Mouse (Mus musculus) embryonic fibroblast, embryonic 13.5 days (primary cell): ENCODE measurements at regions not wholly inside any gene's neighbourhood (a gene's known extent, or its start where the extent isn't known, plus 50 kb on each side); places are given as distances from the start of the nearest gene placed in this dataset.

Source experiments
- H3K27ac ChIP-seq: 2 replicates; pipeline ENCODE4 v1.5.1; 2012; ENCODE audit warnings: low read length, control low read depth, inconsistent platforms; ENCODE audit not compliant: insufficient read depth
- H3K4me1 ChIP-seq: 2 replicates; pipeline ENCODE4 v1.6.1; 2011; ENCODE audit warnings: low read length; ENCODE audit not compliant: control insufficient read depth, insufficient read depth
- H3K4me3 ChIP-seq: 2 replicates; pipeline ENCODE4 v1.5.1; 2011; ENCODE audit warnings: mild to moderate bottlenecking, control low read depth, low read length; ENCODE audit not compliant: insufficient read depth
- CTCF ChIP-seq: IDR thresholded peaks from 2 replicates; pipeline ENCODE4 v1.5.1; 2011; ENCODE audit warnings: mild to moderate bottlenecking, control low read depth, low read length, moderate library complexity, borderline replicate concordance; ENCODE audit not compliant: insufficient read depth
- POLR2A ChIP-seq: IDR thresholded peaks from 2 replicates; pipeline ENCODE4 v1.6.1; 2011; ENCODE audit warnings: low read depth, mild to moderate bottlenecking, control low read depth, low read length, moderate library complexity

DNA sequence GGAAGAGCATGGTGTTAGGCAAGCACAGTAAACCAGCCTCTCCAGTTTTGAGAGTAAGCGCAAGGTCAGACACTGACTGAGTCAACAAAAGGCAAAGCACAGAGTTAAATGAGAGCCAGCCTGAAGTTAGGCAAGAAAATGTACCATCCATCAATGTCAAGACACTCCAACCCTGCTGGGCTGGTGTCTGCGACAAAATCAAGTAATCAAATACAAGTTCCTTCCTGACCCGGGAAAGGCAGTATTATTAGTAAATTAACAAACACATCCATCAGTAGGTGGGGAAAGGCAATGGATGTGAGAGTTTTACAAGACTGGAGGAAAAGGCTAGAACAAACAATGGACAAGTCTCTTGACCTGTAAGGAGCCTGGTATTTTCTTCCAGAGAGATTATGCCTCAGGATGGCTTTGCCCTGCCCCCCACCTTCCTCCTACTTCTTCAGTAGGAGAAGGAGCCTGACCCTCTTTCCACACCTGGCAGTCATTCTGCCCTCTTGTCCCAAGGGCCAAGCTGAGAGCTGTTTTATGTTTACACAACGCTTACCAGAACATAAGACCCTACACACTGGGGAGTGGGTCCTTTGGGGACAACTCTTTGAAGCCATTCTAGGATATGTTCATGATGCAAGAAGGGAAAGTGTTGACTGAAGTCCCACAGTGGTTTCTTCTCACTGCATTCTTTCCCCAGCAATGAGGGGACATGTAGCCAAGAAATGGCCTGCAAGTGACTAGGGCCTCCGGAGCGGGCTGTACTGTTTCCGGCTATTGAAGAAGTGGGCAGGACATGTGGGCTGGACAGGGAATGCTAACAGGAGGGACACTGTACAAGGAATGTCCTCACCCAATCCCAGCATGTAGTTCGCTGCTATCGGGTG, 461.7 kb upstream of the Gm10131 start:
- Histone ChIP-seq H3K4me1 (no peaks in the 10 kb centered on the region), H3K4me3 (no peak overlapping the region), H3K27ac (no peak overlapping the region)
- TF ChIP-seq CTCF: no peak
- no peak for TF ChIP-seq POLR2A

DNA sequence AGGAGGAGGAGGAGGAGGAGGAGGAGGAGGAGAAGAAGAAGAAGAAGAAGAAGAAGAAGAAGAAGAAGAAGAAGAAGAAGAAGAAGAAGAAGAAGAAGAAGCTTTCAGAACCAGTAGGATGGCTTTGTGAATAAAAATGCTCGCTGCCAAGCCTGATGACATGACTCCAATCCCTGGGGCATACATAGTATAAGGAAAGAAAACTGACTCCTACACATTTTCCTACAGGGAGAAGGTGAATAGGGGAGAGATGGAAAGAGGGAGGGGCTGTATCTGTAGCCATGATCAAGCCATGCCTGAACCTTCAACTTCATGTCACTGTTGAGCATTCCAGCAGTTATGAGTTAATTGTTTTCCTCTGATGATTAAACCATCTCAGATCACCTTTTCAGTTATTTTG, 460.2 kb upstream of the Gm10131 start:
- no peak for TF ChIP-seq POLR2A
- TF ChIP-seq CTCF: no peak
- Histone ChIP-seq H3K4me3 (no peak overlapping the region), H3K27ac (no peak overlapping the region), H3K4me1 (no peaks in the 10 kb centered on the region)

DNA sequence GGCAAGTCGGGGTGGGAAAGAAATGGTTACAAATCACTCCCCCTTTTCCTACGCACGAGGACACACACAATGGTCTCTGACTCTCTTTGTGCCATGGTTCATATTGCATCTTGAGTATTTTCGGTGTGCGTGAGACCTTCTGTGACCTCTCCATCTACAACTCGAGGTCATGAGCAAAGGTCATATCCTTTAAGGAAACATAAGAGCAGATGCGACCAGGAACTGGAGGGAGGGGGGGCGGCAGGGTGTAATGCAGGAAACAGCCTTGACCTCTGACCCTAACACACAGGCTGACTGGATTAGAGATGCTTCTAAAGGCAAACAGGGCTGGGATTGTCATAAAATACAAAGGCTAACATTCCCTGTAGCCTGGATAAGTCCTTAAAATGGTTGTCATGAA, 450.7 kb upstream of the Gm10131 start:
- Histone ChIP-seq H3K4me3 (no peak overlapping the region), H3K4me1 (no peaks in the 10 kb centered on the region), H3K27ac (no peak overlapping the region)
- TF ChIP-seq CTCF (no peak), POLR2A (no peak)

DNA sequence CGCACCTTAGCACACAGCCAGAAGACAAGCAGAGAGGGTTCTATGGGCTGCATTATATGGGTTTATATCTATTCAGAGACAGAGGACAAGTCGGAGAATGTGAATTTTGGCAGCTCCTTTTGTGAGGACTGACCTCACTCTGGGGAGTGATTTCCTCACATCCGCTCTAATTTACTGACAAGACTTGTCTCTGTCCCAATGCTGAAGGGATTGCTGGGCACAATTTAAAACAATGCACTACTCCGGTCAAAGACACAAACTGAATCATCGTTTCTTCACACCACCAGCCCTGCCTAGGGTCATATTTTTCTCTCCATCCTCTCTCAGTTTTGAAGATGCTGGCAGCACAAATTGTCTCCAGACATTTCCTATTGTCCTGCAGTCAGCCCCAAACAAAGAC, 438.2 kb upstream of the Gm10131 start:
- no peak overlapping the region for H3K27ac ChIP-seq
- H3K4me1 ChIP-seq: no peaks in the 10 kb centered on the region
- TF ChIP-seq POLR2A (no peak), CTCF (no peak)
- no peak overlapping the region for H3K4me3 ChIP-seq

DNA sequence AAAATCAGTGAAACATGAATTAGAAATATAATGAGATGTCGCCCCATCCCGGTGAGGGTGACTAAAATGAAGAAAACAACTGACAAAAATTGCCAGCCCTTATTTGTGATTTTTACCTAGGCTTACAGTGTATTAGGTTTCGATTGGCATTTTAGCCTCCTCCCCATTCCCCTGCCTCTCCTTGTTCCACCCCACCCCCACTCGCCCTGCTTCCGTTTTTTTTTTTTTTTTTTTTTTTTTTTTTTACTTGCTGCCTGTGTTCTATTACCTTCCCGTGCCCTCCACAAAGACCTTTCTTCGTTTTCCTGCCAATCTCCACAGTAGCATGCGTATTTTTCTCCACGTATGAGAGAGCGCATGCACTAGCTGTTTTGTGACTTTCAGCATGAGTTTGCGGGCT, 435.3 kb upstream of the Gm10131 start:
- Histone ChIP-seq H3K4me1 (no peaks in the 10 kb centered on the region), H3K27ac (no peak overlapping the region), H3K4me3 (no peak overlapping the region)
- TF ChIP-seq CTCF (no peak), POLR2A (no peak)

DNA sequence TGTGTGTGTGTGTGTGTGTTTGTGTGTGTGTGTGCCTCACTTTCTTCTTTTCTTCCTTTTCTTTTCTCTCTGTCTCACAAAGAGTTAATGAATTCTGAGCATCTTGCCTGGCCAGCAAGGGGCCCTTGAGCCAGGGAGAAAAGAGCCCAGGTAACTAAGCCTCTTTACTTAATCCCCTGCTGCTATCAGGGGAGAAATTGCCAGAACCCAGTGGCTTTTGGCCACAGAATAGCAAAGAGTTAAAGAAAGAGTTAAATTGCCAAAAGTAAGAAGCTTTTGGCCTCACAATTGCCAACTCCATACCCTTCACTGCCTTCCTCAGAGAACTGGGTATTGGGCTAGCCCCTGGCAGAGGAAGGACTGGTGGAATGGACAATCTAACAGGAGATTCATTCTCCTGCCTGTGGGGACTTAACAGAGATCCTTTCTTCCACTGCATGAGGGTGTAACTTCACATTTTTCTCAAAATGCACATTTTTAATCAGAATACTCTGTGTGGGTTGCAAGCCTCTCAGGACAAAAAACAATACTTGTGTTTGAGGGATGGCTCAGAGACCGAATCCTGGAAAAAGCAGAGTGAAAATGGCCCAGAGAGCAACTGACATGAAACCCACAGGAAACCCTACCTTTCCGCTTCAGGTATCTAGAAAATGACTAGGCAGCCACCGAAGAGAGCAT, 431.0 kb upstream of the Gm10131 start:
- TF ChIP-seq CTCF: no peak
- no peak for TF ChIP-seq POLR2A
- no peak overlapping the region for H3K27ac ChIP-seq
- no peak overlapping the region for H3K4me3 ChIP-seq
- no peaks in the 10 kb centered on the region for H3K4me1 ChIP-seq

DNA sequence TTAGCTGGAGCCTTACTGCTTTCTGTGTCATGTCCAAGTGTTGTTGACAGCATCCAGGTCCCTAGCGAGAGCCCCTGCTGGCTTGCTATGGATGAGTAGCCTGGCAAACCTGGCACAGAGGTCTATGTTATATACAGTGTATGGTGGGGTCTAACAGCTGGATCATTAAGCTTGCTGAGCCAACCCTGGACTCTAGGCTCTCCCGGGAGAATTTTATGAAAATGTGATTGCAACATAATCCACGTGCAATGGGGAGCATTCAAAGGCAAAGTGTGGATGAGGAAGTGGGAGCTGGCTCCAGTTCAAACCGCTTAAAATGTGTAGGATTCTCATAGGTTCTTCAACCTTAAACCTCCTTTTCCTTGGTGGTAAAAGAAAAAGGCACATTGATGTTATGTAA, 427.7 kb upstream of the Gm10131 start:
- Histone ChIP-seq H3K4me3 (no peak overlapping the region), H3K27ac (no peak overlapping the region), H3K4me1 (no peaks in the 10 kb centered on the region)
- TF ChIP-seq POLR2A: no peak

DNA sequence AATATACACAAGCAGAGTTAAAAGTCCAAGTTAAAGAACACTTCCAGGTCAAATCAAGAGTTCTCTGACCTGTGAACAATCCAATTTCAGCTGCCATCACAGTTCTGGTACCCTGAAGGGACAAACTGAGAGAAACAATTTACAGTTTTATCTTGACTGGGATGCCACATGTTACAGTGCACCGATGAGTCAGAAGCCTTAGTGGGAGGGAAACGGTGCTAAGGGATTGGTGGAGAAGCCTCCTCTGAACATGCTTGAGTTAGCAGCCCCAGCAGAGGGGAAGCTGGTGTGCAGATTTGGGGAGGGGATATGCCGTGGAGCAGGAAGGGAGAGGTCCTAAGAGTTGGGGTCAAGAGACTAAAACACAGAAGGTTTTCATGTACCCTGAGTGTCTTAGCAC, 423.9 kb upstream of the Gm10131 start:
- Histone ChIP-seq H3K4me3 (no peak overlapping the region), H3K27ac (no peak overlapping the region), H3K4me1 (peaks cover under 1% of the 10 kb centered on the region; the same call in 1 of the 2 replicates)
- TF ChIP-seq POLR2A: no peak
- TF ChIP-seq CTCF: no peak

DNA sequence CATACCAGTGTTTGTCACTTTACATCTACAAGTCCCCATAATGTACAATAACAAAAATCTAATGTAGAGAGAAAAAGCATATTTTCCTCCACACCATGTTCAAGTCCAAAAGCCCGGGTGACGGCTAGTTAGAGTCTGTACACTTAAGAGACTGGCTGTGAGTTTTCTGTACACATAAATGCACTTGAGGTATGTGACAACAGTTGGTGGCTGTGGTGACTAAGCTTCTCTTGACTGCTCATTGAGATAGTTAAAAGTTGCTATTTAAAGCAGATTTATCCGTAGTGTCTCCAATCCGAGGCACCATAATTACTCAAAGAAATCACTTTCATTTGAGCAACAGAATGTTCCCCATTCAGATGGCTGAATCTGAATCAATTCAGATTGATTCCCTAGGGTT, 421.9 kb upstream of the Gm10131 start:
- Histone ChIP-seq H3K27ac (no peak overlapping the region), H3K4me3 (no peak overlapping the region), H3K4me1 (peaks cover 8% of the 10 kb centered on the region)
- TF ChIP-seq CTCF: no peak
- no peak for TF ChIP-seq POLR2A
